Mouse (Mus musculus) Patski (cell line): ENCODE data around the gene Gm5244. TPM values are rescaled to one million over a fixed set of nuclear protein-coding genes. Genes with fewer than 3 reads are reported as not detected.

Source experiments
- ATAC-seq: fragments of 100-300 bp; one replicate; pipeline ENCODE4 v1.8.0; 2021
- CTCF ChIA-PET: fragments of 350-600 bp; sonication (Branson Sonifier 250); formaldehyde crosslinking; loops from one replicate; lab custom pipeline; 2022; ENCODE audit warnings: inconsistent platforms; lab: Charles Lee
- POLR2A ChIA-PET: fragments of 350-600 bp; sonication (Branson Sonifier 250); formaldehyde crosslinking; loops from one replicate; lab custom pipeline; 2022; ENCODE audit warnings: antibody characterized with exemption, inconsistent platforms; lab: Charles Lee
- DNase-seq: peaks from one replicate; pipeline ENCODE4 v3.0.0-alpha.2; 2011; ENCODE audit warnings: low read depth, low spot score
- H3K27me3 ChIP-seq: fragments of 371-371 bp; one replicate; pipeline ENCODE4 v1.5.1; 2021
- CTCF ChIP-seq: fragments of 100-300 bp; IDR thresholded peaks from one replicate; pipeline ENCODE4 v1.5.1; 2021
- in situ Hi-C: fragments of 300-500 bp; cut with MboI; formaldehyde crosslinking; loops from 3 replicates; pipeline ENCODE4 v1.11.1; 2018; ENCODE audit warnings: low pct_unique_long_range_greater_than_20kb, mixed read lengths
- polyA plus RNA-seq: library from polyadenylated mRNA; unstranded; gene quantifications from one replicate; pipeline ENCODE4 v1.2.3, GENCODE M21; 2021

The Gm5244 gene
- polyA plus RNA-seq = not detected

- in situ Hi-C loops = no loop called here
- DNase-seq (no peak), ATAC-seq (no peak)
- CTCF ChIA-PET = no interaction called here
- no peak for TF ChIP-seq CTCF
- POLR2A ChIA-PET = no interaction called here
- H3K27me3 ChIP-seq = peaks cover 58% of the 10 kb centered on the region
Measured at GRCm38 (mm10) chr19:12846382-12846781, at the start of gene Gm5244. Gene Gm5244, plus strand, starts transcription at chr19:12846682.

DNA sequence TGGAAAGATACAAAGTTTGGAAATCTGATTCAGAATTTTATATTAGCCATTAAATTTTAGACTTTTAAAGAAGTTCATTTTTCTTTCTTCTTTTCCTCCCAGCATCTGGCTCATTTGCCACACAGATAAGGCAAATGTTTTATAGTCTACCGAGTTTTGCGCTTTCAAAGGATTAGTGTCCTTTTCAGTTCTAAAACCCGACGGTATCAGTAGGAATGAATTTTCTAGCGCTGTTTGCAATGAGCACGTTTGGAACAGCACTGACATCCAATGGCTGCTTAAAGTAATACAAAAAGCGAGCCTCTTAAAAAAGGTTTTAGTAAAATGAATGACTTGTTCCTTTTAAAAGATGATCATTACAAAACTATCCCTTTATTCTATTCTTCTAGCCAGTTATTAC lies 49.4 kb upstream of the Gm5244 start:
- no peaks in the 10 kb centered on the region for H3K27me3 ChIP-seq
- peak; percentile 17 for DNase-seq
- no peak for ATAC-seq
- POLR2A ChIA-PET = interaction anchor here (1.4 to 2.9 kb wide), 2 partner anchors 201 to 324 kb away, joined by 3 to 32 read pairs; no protein-coding TSS in a partner anchor
- in situ Hi-C loops = loop anchor here (10.0 to 25.0 kb wide), 2 partner anchors 782 to 1010 kb away; no protein-coding TSS in a partner anchor
- CTCF ChIA-PET = interaction anchor here (1.0 to 3.8 kb wide), 3 partner anchors 16 to 207 kb away, joined by 3 to 30 read pairs (median 3); no protein-coding TSS in a partner anchor
- peak; percentile 68 for TF ChIP-seq CTCF

DNA sequence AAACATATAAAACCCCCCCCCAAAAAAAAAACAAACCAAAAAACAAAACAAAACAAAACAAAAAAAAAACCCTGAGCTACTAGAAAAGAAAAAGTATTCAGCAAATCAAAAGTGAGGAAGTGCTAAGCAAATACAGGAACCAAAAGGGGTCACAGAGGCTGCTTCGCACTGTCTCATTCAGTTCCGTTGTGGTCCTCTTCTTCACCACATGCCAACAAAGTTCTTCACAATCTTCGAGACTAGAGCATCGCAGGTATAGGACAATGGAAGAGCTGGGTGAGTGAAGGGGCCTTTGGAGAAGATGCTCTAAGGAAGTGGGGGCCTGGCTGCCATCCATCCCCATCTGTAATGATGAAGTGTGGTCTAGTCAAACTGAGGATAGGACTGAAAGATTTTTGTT lies 48.1 kb upstream of the Gm5244 start:
- no peaks in the 10 kb centered on the region for H3K27me3 ChIP-seq
- ChIA-PET CTCF (interaction anchor here (0.9 to 3.8 kb wide), 6 partner anchors 12 to 280 kb away, joined by 3 to 30 read pairs (median 3); no protein-coding TSS in a partner anchor), POLR2A (interaction anchor here (1.2 kb wide), 1 partner anchor 203 kb away, joined by 3 read pairs; no protein-coding TSS in a partner anchor)
- in situ Hi-C loops = loop anchor here (10.0 to 25.0 kb wide), 2 partner anchors 784 to 1011 kb away; no protein-coding TSS in a partner anchor
- no peak for TF ChIP-seq CTCF
- DNase-seq = no peak
- no peak for ATAC-seq

DNA sequence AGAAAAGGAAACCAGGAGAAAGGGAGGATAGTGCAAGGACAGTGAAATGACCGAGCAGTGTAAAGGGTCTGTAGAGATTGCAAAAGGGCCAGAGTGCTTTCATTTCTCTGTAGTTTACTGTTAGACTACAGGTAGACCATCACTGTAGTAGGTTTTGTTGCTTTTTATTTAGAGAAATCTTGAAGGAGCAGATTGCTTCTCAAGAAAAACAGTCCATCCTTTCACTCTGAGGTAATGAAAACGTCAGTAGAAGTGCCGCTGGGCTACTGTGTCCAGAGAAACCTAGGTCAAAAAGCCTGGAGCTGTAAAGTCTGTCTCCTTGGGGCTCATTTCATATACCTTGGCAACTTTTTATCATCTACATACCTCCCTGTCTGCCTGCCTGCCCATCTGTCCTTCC lies 47.4 kb upstream of the Gm5244 start:
- no peaks in the 10 kb centered on the region for H3K27me3 ChIP-seq
- POLR2A ChIA-PET = interaction anchor here (1.2 kb wide), 1 partner anchor 203 kb away, joined by 3 read pairs; no protein-coding TSS in a partner anchor
- ATAC-seq (no peak), DNase-seq (no peak)
- in situ Hi-C loops = loop anchor here (10.0 to 25.0 kb wide), 2 partner anchors 784 to 1012 kb away; no protein-coding TSS in a partner anchor
- CTCF ChIA-PET = interaction anchor here (0.9 to 3.8 kb wide), 6 partner anchors 11 to 281 kb away, joined by 3 to 30 read pairs (median 3); no protein-coding TSS in a partner anchor
- TF ChIP-seq CTCF = no peak

DNA sequence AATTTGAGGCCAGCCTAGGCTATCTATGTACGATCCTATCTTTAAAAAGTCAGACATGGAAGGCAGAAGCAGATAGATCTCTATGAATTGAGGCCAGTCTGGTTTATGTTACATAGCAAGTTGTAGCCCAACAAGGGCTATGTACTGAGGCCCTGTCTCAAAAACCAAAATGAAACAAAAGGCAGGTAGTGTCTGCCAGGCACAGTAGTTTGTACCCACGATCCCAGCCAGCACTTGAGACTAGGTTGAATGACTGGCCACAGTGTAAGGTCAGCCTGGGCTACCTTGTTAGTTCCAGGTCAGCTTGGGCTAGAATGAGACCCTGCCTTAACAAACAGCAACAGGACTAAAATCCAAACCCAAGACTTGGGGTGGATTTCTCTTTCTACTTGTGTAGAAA lies 45.9 kb upstream of the Gm5244 start:
- ChIA-PET POLR2A (no interaction called here), CTCF (interaction anchor here (1.6 to 2.2 kb wide), 2 partner anchors 19 to 205 kb away, joined by 7 read pairs; no protein-coding TSS in a partner anchor)
- ATAC-seq = no peak
- H3K27me3 ChIP-seq = no peaks in the 10 kb centered on the region
- no peak for DNase-seq
- in situ Hi-C loops = loop anchor here (5.0 kb wide), 2 partner anchors 208 to 283 kb away; no protein-coding TSS in a partner anchor
- no peak for TF ChIP-seq CTCF

GRCm38 (mm10) chr19:12801046-12801445 lies 45.4 kb upstream of the Gm5244 start:
- ATAC-seq (no peak), DNase-seq (no peak)
- POLR2A ChIA-PET = interaction anchor here (0.6 kb wide), 1 partner anchor 164 kb away, joined by 4 read pairs; no protein-coding TSS in a partner anchor
- in situ Hi-C loops = loop anchor here (5.0 kb wide), 2 partner anchors 209 to 284 kb away; no protein-coding TSS in a partner anchor
- no peak for TF ChIP-seq CTCF
- CTCF ChIA-PET = interaction anchor here (1.2 to 2.2 kb wide), 3 partner anchors 19 to 205 kb away, joined by 4 to 7 read pairs (median 7); no protein-coding TSS in a partner anchor
- no peaks in the 10 kb centered on the region for H3K27me3 ChIP-seq

GRCm38 (mm10) chr19:12802830-12803229 lies 43.7 kb upstream of the Gm5244 start:
- DNase-seq (no peak), ATAC-seq (no peak)
- POLR2A ChIA-PET = no interaction called here
- no peak for TF ChIP-seq CTCF
- H3K27me3 ChIP-seq = no peaks in the 10 kb centered on the region
- CTCF ChIA-PET = interaction anchor here (2.2 kb wide), 1 partner anchor 207 kb away, joined by 7 read pairs; no protein-coding TSS in a partner anchor
- in situ Hi-C loops = loop anchor here (5.0 kb wide), 2 partner anchors 211 to 286 kb away; no protein-coding TSS in a partner anchor

- in situ Hi-C loops = loop anchor here (5.0 kb wide), 2 partner anchors 212 to 287 kb away; no protein-coding TSS in a partner anchor
- H3K27me3 ChIP-seq = no peaks in the 10 kb centered on the region
- DNase-seq (no peak), ATAC-seq (no peak)
- no peak for TF ChIP-seq CTCF
- ChIA-PET CTCF (no interaction called here), POLR2A (no interaction called here)
Measured at GRCm38 (mm10) chr19:12804237-12804636, 42.2 kb upstream of the Gm5244 start.

DNA sequence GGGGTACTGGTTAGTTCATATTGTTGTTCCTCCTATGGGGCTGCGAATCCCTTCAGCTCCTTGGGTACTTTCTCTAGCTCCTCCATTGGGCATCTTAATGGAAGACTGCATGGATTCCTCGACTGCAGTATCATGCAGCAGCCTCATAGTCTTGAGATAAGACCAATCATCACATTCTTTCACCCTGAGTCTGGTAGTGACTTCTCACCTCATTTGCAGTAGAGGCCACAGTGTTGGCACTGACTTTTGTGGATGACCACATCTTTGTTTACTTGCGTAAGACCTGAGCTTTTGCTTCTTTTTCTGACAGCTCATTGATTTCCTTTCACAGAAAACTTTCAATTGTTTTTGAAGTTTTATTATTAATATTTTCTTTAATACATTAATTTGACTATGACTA lies 40.8 kb upstream of the Gm5244 start:
- no peaks in the 10 kb centered on the region for H3K27me3 ChIP-seq
- in situ Hi-C loops = no loop called here
- POLR2A ChIA-PET = no interaction called here
- ATAC-seq = no peak
- TF ChIP-seq CTCF = no peak
- CTCF ChIA-PET = interaction anchor here (1.4 to 2.1 kb wide), 3 partner anchors 206 to 250 kb away, joined by 3 to 5 read pairs (median 4); partner anchors contain the start of gene Gm4952
- no peak for DNase-seq

GRCm38 (mm10) chr19:12806214-12806613 lies 40.3 kb upstream of the Gm5244 start:
- POLR2A ChIA-PET = no interaction called here
- no peak for TF ChIP-seq CTCF
- DNase-seq (no peak), ATAC-seq (no peak)
- no peaks in the 10 kb centered on the region for H3K27me3 ChIP-seq
- in situ Hi-C loops = no loop called here
- CTCF ChIA-PET = interaction anchor here (0.6 to 2.1 kb wide), 4 partner anchors 14 to 251 kb away, joined by 3 to 5 read pairs (median 4); partner anchors contain the start of gene Gm4952
